Mouse (Mus musculus) testis, postnatal 10 days (tissue): ENCODE results near the gene Abcd4.
A peak's percentile ranks its signal among the peaks of the same experiment; 100 is the strongest.

ENCODE experiments used
- DNase-seq: peaks from one replicate; pipeline ENCODE4 v3.0.0; 2021; ENCODE audit warnings: low spot score

Abcd4 gene

DNA sequence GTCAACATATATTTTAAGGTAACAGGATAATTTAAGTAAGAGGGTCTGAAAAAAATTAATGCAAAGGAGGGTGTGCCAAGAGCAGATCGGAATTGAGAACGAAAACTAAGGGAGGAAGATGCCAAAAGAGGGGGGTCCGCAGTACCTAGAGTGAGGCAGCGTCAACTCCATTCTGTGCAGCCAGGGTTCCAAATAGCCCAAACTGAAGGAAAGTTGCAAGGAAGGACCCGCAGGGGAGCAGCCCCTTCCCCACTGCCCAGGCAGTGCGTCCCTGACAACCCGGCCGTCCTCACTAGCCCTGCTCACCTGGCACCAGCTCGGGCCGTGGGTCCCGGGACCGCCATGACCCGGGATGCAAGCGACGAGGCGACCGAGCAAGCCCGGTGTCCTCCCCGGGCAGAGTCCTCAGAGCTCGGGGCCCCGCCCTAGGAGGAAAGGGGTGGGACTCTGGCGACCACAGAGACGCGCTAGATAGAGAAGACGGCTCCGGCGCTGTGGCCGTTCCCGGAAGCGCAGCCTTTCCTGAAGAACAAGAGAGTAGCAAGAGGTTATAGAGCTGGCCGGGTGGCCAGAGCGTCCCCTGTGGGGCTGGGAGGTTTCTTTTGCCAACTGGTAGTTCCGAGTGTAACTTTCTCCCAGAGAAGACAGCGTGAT is at the start of gene Abcd4:
Gene Abcd4, minus strand, starts transcription at position 437 of the 654 bp plus-strand sequence.
- peak; percentile 92 for DNase-seq

DNA sequence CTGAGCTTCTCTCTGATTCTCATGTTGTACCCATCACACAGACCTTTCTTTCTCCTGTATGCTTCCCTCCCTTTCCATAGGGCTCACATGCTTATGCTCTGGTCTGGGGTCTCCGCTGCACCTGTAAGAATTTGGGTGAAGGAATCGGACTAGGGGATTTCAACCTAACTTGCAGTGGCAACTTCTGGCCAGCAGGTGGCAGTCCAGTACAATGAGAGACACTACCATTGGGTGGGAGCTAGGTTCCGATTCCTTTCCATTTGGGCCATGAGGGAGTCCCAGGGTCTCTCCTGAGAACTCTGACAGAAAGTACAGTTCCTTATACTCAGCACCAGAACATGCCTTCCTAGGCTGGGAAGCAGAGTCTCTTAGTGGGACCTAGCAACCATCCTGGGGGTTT is 36.7 kb upstream of the Abcd4 start:
- peak; percentile 77 for DNase-seq

- DNase-seq = peak; percentile 54
These were observed 33.0 kb upstream of the Abcd4 start for GRCm38 (mm10) chr12:84650234-84650633.

DNA sequence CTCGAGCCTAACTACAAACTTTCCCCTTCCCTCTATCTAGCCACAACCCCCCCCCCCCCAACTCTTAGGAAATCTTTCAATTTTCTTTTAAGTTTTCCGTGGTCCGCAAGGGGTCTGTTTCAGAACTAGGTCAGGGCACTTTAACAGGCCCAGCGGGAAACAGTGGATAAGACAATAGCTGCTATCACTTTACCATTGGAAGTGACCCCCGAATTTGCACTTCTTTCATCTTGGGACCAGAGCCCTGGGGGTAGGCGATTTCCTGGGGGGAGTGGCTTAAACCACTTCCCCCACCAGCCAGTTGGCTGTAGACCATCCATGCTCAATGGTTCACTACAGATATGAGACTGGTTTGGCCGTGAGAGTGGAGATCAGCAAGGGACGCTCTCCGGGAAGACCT is 23.4 kb upstream of the Abcd4 start, which contains the start of gene Vrtn:
Gene Vrtn, plus strand, starts transcription at position 366 of the 400 bp plus-strand sequence.
- no peak for DNase-seq

DNA sequence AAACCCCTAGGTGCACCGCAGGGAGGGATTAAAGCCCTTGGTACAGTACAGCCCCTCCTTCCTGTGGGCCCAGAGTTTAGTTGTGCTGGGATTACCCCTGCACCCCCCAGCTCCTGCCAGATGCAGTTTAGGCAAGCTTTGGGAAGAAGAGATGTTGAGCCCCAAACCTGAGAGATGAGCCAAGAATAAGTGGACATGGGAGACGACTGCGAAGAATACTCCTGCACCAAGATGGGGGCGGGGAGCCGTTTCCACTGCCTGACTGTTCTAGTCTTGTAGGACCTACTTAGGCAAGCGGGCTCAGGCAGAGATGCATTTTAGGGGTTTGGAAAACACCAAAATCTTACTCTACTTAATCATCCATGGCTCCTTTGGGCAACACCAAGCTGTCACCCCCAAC is 23.0 kb upstream of the Abcd4 start:
- no peak for DNase-seq

GRCm38 (mm10) chr12:84631867-84632266 is 14.7 kb upstream of the Abcd4 start:
- DNase-seq = no peak

GRCm38 (mm10) chr12:84625116-84625515 is 7.9 kb upstream of the Abcd4 start:
- no peak for DNase-seq

DNA sequence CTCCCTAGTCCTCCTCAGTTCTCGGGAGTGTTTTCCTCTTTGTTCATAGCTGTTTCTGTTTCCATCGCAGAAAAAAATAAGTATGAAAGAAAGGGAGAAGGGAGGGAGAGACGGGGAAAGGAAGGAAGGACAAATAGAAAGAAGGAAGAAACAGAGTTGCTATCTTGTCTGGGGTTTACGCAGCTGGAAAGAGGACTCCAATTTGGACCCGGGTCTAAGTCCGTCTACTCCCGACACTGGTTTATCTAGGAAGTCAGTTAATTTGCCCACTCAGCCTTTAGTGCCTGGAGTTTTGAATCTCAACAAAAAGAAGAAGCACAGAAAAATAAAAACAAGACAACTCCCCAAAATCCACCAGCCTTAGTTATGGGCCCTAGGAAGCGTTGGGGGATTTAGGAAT is 7.4 kb upstream of the Abcd4 start:
- no peak for DNase-seq

- no peak for DNase-seq
These were observed 3.8 kb upstream of the Abcd4 start for GRCm38 (mm10) chr12:84620975-84621374.

GRCm38 (mm10) chr12:84617663-84618062 is 450 bp upstream of the Abcd4 start:
- DNase-seq = no peak

DNA sequence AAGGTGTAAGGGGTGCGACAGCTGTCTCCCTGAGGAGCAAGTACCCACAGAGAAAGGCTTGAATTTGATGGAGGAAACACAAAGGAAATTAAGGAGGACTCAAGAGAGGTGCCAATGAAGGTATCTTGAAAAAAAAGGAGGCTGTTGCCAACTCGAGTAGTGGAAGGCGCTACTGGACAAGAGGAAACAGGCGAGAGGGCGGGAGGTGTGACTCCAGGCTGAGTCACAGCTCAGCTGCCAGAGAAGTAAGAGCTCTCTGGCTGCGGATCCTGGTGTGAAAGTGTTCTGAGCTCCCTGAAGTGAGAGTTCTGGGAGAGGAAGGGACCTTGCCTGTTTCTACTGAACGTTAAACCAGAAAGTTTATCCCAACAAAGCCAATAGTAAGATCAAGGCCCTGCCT is 2.7 kb downstream of the Abcd4 start:
- DNase-seq = no peak

DNA sequence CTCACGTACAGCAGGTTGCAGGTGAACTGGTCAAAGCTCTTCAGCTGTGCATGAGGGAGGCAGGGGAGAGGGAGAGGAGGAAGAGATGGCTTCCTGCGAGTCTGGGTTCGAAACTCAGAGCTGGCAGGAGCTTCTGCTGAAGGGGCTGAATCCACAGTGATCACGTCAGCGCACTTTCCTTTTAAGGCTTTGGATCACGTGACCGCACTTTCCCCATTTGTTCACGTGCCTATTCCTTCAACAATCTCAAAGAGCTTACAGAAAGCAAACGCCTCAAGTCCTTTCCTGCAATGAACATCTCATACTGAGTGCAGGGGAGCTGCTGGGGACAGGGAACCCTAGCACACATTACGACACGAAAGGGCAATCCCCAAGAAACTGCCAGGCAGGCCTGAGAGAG is 3.2 kb downstream of the Abcd4 start:
- DNase-seq = no peak

GRCm38 (mm10) chr12:84612518-84612917 is 4.7 kb downstream of the Abcd4 start:
- DNase-seq = no peak

DNA sequence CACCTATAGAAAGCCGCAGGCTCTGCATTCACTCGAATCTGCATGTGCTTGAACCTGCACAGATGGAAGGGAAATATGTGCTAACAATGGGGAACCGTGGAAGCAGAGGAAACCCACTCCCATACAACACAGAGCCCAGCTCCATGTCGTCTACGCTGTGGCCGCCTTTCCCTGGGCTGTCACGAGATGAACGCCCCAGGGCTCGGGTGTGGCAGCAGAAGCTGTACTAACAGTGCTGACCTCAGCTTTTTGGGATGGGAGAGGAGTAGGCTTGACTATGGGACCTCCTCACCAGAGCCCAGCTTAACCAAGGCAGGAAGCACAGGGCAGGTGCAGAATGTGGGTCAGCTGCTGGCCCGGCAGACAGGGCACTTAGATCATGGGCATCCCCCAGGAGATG is 5.5 kb downstream of the Abcd4 start:
- no peak for DNase-seq

DNA sequence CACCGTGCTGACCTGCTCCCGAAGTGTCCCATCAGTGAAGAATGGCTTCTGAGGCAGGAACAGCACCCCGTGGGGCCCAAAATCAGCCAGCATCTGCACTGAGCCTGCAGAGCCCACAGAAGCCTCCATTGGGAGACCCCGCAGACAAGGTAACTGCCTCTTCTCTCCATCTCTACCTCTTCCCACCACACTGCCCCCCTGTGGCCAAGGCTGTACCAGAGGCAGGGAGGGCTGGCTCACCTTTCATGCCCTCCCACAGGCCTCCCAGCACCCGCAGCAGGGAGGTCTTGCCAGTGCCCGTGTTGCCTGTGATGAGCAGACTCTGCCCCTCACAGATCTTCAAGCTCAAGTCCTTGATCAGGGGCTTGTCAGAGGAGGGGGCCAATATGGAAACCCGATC is 11.4 kb downstream of the Abcd4 start:
- peak; percentile 70 for DNase-seq

DNA sequence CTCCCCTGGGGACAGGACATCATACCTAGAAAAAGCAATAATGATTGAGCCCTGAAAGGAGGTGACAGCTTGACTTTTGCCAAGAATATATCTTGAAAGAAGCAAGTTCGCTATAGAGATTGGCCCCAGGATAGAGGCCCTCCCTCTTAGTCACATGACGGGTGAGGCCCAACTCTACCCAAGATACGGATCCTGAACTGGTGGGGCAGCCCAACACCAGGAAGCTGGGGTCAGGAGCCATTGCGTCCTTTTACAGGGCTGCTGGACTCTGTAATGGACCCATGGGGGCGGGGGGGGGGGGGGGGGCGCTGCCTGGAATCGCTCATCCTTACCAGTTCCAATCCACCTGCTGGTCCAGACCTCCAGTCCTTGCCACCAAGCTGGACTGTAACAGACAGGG is 13.2 kb downstream of the Abcd4 start:
- DNase-seq = no peak

DNA sequence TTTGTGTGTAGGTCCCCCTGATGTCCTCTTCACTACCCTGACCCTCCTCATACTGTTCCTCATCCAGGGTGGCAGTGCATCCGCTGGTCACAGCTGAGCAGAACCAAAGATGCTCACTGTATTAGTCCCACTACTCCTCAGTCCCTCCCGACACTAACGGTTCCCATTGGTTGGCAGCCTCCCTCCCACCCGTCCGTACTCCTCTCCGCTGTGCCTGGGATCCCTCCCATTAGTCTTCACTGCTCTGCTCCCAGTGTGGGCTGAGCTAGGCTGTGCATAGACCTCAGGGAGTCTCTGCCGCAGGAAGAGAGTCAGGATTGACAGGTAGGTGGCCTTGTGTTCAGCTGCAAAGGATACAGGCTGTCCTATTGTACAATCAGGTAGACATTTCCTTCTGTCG is 18.9 kb downstream of the Abcd4 start:
- no peak for DNase-seq

GRCm38 (mm10) chr12:84589825-84590761 is 27.1 kb downstream of the Abcd4 start:
- peak; percentile 98 for DNase-seq

GRCm38 (mm10) chr12:84581285-84581684 is 35.9 kb downstream of the Abcd4 start:
- DNase-seq = no peak

GRCm38 (mm10) chr12:84578440-84578770 is 38.8 kb downstream of the Abcd4 start:
- no peak for DNase-seq

GRCm38 (mm10) chr12:84577768-84578439 is 39.3 kb downstream of the Abcd4 start:
- no peak for DNase-seq

DNA sequence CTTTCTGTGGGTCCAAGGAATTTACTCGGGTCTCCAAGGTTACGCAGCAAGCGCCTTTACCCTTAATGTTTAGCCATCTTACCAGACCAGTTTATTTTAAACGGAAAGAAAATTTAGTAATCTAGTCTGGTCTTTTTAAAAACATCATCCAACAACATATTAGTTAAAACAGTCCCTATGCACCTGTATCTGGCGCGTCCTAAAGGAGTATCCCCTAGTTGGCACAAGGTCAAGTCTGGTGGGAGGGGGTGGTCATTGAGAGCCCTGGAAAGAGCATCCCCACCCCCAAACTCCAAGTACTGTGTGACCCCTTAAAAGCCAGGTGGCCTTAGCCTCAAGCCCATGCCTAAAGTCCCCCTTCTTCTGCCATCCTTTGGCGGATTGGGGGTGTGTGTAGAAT is 44.1 kb downstream of the Abcd4 start:
- no peak for DNase-seq

DNA sequence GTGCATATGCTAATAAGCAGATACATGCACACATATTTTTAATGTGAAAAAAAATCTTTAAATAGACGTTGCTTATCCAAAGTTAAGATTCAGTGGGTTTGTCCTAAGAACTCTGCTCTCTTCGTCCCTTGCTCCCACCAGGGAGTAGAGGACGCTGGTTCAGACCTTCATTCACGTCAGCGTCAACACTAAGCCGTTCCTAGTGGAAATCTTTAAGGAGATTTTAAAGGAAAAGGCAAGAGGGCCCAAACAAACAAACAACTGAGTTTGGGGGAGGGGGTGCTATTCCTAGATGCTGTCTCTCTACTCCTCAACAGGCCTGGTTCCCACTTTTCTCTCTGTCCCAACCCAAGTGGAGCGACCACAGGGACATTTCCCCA is 44.9 kb downstream of the Abcd4 start:
- no peak for DNase-seq
